Mouse (Mus musculus) olfactory bulb, adult 2 months (tissue): ENCODE results near the gene Wdr5.

ENCODE experiments used
- CTCF ChIP-seq: fragments of 200-500 bp; IDR thresholded peaks from 2 replicates; pipeline ENCODE4 v1.5.1; 2012; ENCODE audit warnings: low read depth, mild to moderate bottlenecking, low read length, moderate library complexity; ENCODE audit not compliant: insufficient read depth
- POLR2A ChIP-seq: fragments of 200-500 bp; IDR thresholded peaks from 2 replicates; pipeline ENCODE4 v1.6.1; 2012; ENCODE audit warnings: mild to moderate bottlenecking, low read depth, low read length, moderate library complexity; ENCODE audit not compliant: insufficient read depth

DNA sequence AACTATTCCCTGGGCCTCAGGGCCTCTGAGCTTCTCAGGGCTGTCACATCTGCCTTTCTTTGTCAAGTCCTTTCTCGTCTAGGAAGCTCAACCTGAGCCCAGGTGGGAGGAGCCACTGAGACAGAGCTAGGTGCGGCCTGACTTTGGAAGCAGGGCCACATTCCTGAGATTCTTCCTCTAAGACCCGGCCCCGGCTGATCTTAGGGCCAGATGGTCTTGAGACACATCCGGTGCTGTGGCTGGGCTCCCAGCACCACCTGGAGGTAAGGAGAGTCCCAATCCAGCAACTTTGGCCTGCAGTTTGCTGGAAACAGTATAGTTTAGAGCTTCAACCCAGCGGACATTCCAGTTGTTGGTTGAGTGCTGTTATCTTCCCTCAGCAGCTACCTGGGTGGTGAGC, 9.4 kb upstream of the Wdr5 start:
- TF ChIP-seq CTCF (no peak), POLR2A (no peak)
